Mouse (Mus musculus) heart, adult 10 weeks (tissue): ENCODE data around the gene Adcy10. TPM values are rescaled to one million over a fixed set of nuclear protein-coding genes. Genes with fewer than 3 reads are reported as not detected.

Experiments used
- polyA plus RNA-seq: library from polyadenylated mRNA; stranded (reverse); fragments of 350-450 nt; fragmentation: Illumina TruSeq; extraction: RNeasy Lipid Tissue Mini Kit (QIAGEN cat#74804); gene quantifications from one replicate; pipeline ENCODE4 v1.2.3, GENCODE M21; 2014; ENCODE audit warnings: low read depth, low replicate concordance

Adcy10 gene
- not detected for polyA plus RNA-seq

DNA sequence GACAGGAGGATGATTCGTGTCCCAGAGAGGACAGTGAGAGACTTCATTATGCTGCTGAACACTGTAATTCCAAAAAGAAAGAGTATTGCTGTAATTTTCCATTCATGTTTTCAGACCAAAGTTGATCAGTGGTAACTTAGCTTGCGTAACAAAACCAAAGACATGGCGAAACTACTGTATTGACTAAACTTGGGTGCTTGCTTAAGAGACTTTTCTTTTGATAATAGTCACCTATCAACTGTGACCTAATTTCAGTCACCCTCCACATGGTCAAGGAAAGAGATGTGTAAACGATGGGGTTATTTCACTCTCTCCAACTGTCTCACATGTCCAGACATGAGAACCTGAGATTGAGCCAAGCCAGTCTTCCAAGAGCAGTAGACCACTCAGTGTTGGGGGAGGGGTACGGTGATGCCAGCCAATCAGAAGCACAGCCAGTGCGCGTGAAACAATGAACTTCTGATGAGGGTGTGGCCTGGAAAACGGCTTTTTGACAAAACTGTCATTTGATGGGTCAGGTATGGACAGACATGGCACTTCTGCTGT is at the start of gene Adcy10:
Gene Adcy10, plus strand, starts transcription at position 496 of the 546 bp plus-strand sequence.

DNA sequence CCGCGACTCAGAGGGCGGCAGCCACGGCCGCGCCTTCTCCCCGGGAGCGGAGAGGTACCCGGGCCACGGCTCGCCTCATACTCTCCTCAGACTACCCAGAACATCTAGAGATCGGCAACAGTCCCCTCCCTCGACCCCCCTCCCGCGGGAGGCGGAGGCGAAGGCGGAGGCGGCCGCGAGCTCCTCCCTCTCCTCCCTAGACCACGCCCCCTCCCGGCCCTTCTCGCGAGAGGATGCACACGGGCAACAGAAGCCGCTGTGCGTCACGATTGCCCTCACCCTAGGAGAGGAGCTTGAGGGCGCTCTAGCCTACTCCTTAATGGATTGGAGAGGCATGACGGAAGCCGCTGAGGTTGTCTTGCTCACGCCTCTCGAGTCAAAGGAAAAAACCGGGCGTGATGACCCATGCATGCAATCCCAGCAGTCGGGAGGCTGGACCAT is 24.6 kb upstream of the Adcy10 start, which contains the start of the genes Dcaf6 and Mpc2:
Gene Dcaf6, minus strand, starts transcription at position 116 of the 441 bp plus-strand sequence.
Gene Mpc2, plus strand, starts transcription at position 278 of the 441 bp plus-strand sequence.

Other genes starting within 250 kb of the Adcy10 start
- gene Tiprl, start 248.2 kb upstream of the Adcy10 start, polyA plus RNA-seq, result 41.9 TPM
- 1.0 TPM for gene Gpr161, start 189.4 kb upstream of the Adcy10 start, polyA plus RNA-seq
- 86.4 TPM for gene Dcaf6, start 24.7 kb upstream of the Adcy10 start, polyA plus RNA-seq
- 597 TPM for gene Mpc2, start 24.5 kb upstream of the Adcy10 start, polyA plus RNA-seq
- gene Mpzl1, start 149.4 kb downstream of the Adcy10 start, polyA plus RNA-seq, result 17.5 TPM
- 96.3 TPM for gene Rcsd1, start 224.6 kb downstream of the Adcy10 start, polyA plus RNA-seq